Mouse (Mus musculus): ENCODE results near the gene Rbbp9. TPM values are rescaled to one million over a fixed set of nuclear protein-coding genes. Genes with fewer than 3 reads are reported as not detected.

The Rbbp9 gene
- total RNA-seq, 2 experiments from 2014 or later: 2.3 to 2.4 TPM

DNA sequence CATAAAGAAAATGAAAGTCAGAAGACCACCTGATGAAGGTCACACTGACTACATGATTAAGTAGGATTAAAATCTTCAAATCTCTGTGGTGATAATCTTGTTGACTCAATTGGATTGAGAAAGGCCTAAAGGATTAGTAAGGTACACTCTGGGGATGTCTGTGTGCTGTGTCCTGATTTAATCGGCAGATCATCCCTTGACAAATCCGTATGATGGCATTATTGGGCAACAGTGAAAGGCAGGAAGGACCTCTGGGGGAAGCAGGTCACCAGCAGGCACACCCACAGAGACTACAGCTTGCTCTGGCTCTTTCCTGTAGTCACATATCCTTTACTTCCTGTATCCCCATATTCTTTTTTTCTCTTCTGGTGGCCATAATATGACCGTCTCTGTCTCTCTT is 30.9 kb downstream of the Rbbp9 start:
- ATAC-seq (replicated peaks; ENCODE audit: low FRiP score, poor library complexity, severe bottlenecking): no peak

DNA sequence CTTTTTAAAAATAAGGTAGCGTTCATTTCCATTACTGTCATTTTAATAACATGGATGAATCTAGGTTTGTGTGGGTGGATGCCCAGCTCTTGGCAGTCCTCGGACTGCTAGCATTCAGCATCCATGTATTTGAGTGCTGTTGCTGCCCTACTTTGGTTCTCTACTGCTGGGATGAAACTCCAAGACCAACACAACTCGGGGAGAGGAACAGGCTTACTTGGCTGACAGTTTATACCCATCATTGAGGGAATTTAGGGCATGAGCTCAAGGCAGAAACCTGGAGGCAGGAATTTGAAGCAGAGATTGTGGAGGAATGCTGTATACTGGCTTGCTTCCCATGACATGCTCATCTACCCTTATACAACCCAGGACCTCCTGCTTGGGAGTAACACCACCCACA is 36.0 kb downstream of the Rbbp9 start:
- no peak for ATAC-seq (replicated peaks; ENCODE audit: low FRiP score, poor library complexity, severe bottlenecking)

DNA sequence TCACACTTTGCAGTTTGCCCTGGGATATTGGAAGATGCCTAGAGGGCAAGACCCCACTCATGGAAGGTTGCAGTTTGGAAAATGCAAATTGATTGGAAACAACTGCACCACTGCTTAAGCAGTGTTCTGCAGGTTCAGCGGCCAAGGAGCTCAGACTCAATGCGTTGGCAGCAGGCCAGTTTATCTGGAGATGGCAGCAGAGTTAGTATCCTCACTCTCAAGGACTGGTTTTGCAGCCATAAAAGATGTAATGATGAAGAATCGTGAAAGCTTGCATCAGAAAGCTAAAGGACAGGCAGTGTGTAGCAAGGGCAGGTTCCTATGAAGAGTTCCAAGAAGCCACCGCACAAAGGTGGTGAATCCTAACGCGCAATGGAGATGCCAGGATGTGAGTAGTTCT is 48.5 kb downstream of the Rbbp9 start:
- no peak for ATAC-seq (replicated peaks; ENCODE audit: low FRiP score, poor library complexity, severe bottlenecking)

Other genes with a start within 250 kb of the Rbbp9 start
- not detected in 2 replicates for gene Ovol2, start 218.7 kb downstream of the Rbbp9 start, total RNA-seq (2015; ENCODE audit: low replicate concordance)
- not detected in 2 replicates for gene Ovol2, start 218.7 kb downstream of the Rbbp9 start, total RNA-seq (2017; ENCODE audit: low replicate concordance)
- 7.1 and 8.6 TPM in 2 replicates for gene Kat14, start 181.9 kb downstream of the Rbbp9 start, total RNA-seq (2015; ENCODE audit: low replicate concordance)
- gene Kat14, start 181.9 kb downstream of the Rbbp9 start, total RNA-seq (2017; ENCODE audit: low replicate concordance): 9.5 and 13.5 TPM in 2 replicates
- gene Pet117, start 181.9 kb downstream of the Rbbp9 start, total RNA-seq (2015; ENCODE audit: low replicate concordance): not detected in 2 replicates
- gene Pet117, start 181.9 kb downstream of the Rbbp9 start, total RNA-seq (2017; ENCODE audit: low replicate concordance): 5.4 TPM in 1 of 2 replicates, not detected in the other
- gene Dzank1, start 23.5 kb downstream of the Rbbp9 start, total RNA-seq (2015; ENCODE audit: low replicate concordance): not detected in 2 replicates
- gene Dzank1, start 23.5 kb downstream of the Rbbp9 start, total RNA-seq (2017; ENCODE audit: low replicate concordance): 0.14 TPM in 1 of 2 replicates, not detected in the other
- gene Polr3f, start 23.2 kb downstream of the Rbbp9 start, total RNA-seq (2015; ENCODE audit: low replicate concordance): 2.7 and 20.2 TPM in 2 replicates
- gene Polr3f, start 23.2 kb downstream of the Rbbp9 start, total RNA-seq (2017; ENCODE audit: low replicate concordance): 5.9 and 6.6 TPM in 2 replicates
- 7.1 and 13.6 TPM in 2 replicates for gene Sec23b, start 5.4 kb upstream of the Rbbp9 start, total RNA-seq (2015; ENCODE audit: low replicate concordance)
- 19.1 and 20.4 TPM in 2 replicates for gene Sec23b, start 5.4 kb upstream of the Rbbp9 start, total RNA-seq (2017; ENCODE audit: low replicate concordance)
- 6.1 and 15.4 TPM in 2 replicates for gene Smim26, start 43.2 kb upstream of the Rbbp9 start, total RNA-seq (2015; ENCODE audit: low replicate concordance)
- not detected in 2 replicates for gene Smim26, start 43.2 kb upstream of the Rbbp9 start, total RNA-seq (2017; ENCODE audit: low replicate concordance)
- gene Dtd1, start 49.0 kb upstream of the Rbbp9 start, total RNA-seq (2015; ENCODE audit: low replicate concordance): 1.2 and 3.1 TPM in 2 replicates
- 6.0 and 10.4 TPM in 2 replicates for gene Dtd1, start 49.0 kb upstream of the Rbbp9 start, total RNA-seq (2017; ENCODE audit: low replicate concordance)